7 mouse cellular contexts compared by ENCODE assay signal in genomic region chr3:75942303-75943060, GRCm38 (mm10). TPM values are rescaled to one million over a fixed set of nuclear protein-coding genes. Genes with fewer than 3 reads are reported as not detected.
DNase-seq lines count a peak whose midpoint lies in the region; ATAC-seq lines count a peak whose summit lies in the region.

No protein-coding gene starts in this region.

- DNase-seq in layer of hippocampus, adult 8-10 months (ENCODE audit: low spot score in 2 of 2) = peak; percentile 11 to 36
- no peak for DNase-seq in layer of hippocampus, adult 9-10 months (ENCODE audit: low spot score)
- DNase-seq in cerebellum, postnatal 10 days = peak; percentile 73 to 75
- DNase-seq in gonadal fat pad, adult 2 months (ENCODE audit: low read depth) = peak; percentile 83
- no peak for DNase-seq in ovary, postnatal 14 days (ENCODE audit: low spot score)
- no peak for DNase-seq in adrenal gland, adult 2 months

- 0 out of 2 replicates have a peak, but pooled peaks have one; percentile 23 for ATAC-seq in megakaryocyte progenitor cell, adult 5-6 weeks (replicated peaks; ENCODE audit: poor library complexity)

RNA-seq across cellular contexts. Expression of gene Golim4, which starts 14.3 kb away (rescaled TPM):
- 10 to 100 TPM; 23.7 to 36.5 (median 31.5) TPM for total RNA-seq in layer of hippocampus, adult 8-10 months (2022)
- polyA plus RNA-seq in gonadal fat pad, adult 2 months (2012; rRNA removed) = 22.2 and 28.2 TPM in 2 replicates
- 38.8 and 44.3 TPM in 2 replicates for total RNA-seq in megakaryocyte progenitor cell, adult 5-6 weeks (2015)
- 38.9 and 49.8 TPM in 2 replicates for total RNA-seq in megakaryocyte progenitor cell, adult 5-6 weeks (2017)
- 10 to 100 TPM; 57.4 to 93.6 TPM for total RNA-seq in adrenal gland, adult 2 months (2021)
- 75.3 and 116 TPM in 2 replicates for polyA plus RNA-seq in adrenal gland, adult 2 months (2012; rRNA removed)

Comparison
In these comparisons a context has a peak if more than half of its experiments do, and no peak if none do; other contexts are left out.
1. DNase-seq: peak in layer of hippocampus, adult 8-10 months (2 of 2), cerebellum, postnatal 10 days (2 of 2) and gonadal fat pad, adult 2 months (single experiment); none in layer of hippocampus, adult 9-10 months (single experiment), ovary, postnatal 14 days (single experiment) and adrenal gland, adult 2 months (single experiment).